Mouse (Mus musculus): ENCODE measurements around the gene Rec8.

The Rec8 gene

GRCm38 (mm10) chr14:55617822-55618221 lies at the start of gene Rec8:
TSS of gene Rec8 (plus strand) at chr14:55618037.
- DNase-seq (ENCODE audit: low read depth): peak; percentile 65

DNA sequence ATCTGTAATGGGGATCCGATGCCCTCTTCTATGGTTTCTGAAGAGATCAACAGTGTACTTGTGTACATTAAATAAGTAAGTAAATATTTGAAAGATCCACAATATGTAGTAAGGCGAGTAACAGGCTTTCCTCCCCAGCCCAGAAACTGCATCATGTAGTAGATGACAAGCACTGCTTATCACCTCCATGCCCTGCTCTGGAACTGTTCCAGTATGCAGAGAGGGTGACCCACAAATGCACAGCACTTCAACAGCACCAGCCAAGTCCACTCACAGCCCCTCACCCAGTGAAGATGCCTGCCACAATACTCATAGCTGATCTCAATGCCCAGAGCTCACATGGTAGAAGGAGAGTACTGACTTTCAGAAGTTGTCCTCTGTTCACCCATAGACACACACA lies 47.2 kb upstream of the Rec8 start:
- no peak for DNase-seq (ENCODE audit: low read depth)

DNA sequence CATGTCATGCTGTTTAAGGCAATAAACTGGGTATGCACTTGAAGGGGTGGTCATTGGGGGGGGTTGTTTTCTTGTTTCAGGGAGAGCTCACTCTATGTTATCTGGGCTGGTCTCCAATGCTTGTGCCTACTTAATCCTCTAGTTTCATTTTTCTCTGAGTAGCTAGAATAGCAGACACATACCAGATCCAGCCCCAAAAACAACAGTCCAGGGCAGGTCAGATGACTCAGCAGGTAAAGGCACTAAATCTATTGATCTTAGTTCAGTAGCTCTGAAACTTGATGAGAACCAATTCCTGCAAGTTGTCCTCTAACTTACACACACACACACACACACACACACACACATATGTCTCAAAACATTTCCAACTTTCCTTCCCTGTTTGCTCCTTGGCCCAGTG lies 46.1 kb upstream of the Rec8 start:
- DNase-seq (ENCODE audit: low read depth): no peak

- no peak for DNase-seq (ENCODE audit: low read depth)
Measured at GRCm38 (mm10) chr14:55575302-55575701, 42.5 kb upstream of the Rec8 start, which contains the start of gene Fitm1. TSS of gene Fitm1 (plus strand) at chr14:55575617.

- no peak for DNase-seq (ENCODE audit: low read depth)
Measured at GRCm38 (mm10) chr14:55575711-55576110, 42.1 kb upstream of the Rec8 start.

DNA sequence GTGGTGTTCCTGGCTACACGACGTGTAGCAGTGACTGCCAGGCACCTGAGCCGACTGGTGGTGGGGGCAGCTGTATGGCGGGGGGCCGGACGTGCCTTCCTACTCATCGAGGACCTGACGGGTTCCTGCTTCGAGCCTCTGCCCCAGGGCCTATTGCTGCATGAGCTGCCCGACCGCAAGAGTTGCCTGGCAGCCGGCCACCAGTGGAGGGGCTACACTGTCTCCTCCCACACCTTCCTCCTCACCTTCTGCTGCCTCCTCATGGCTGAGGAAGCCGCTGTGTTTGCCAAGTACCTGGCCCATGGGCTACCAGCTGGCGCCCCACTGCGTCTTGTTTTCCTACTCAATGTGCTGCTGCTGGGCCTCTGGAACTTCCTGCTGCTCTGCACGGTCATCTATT lies 41.5 kb upstream of the Rec8 start:
- DNase-seq (ENCODE audit: low read depth): no peak

GRCm38 (mm10) chr14:55577871-55578667 lies 39.8 kb upstream of the Rec8 start, which contains the start of gene Psme1:
TSS of gene Psme1 (plus strand) at chr14:55578123.
- DNase-seq (ENCODE audit: low read depth): peak; percentile 92

DNA sequence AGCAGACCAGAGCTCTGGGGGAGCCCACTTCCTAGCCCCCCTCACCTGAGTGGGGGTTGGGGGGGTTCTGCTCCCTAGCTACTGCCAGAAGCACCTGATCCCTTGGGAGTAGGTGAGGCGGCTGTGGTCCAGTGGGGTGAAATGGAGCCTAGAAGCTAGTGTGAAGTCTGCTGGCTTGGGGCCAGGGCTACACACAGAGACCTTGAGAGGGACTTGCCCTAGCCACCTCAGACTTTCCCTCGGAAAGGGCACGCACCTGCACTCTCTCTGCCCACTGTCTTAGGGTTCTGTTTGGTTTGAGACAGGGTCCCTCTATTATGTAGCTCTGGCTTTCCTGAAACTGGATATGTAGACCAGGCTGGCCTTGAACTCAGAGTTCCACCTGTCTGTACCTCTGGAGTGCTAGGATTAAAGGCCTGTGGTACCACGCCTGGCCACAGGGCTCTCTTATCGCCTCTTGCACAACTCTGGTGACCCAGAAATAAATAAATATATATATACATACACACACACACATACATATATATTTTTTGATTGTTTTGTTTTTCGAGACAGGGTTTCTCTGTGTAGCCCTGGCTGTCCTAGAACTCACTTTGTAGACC lies 39.1 kb upstream of the Rec8 start:
- peak; percentile 76 for DNase-seq (ENCODE audit: low read depth)

DNA sequence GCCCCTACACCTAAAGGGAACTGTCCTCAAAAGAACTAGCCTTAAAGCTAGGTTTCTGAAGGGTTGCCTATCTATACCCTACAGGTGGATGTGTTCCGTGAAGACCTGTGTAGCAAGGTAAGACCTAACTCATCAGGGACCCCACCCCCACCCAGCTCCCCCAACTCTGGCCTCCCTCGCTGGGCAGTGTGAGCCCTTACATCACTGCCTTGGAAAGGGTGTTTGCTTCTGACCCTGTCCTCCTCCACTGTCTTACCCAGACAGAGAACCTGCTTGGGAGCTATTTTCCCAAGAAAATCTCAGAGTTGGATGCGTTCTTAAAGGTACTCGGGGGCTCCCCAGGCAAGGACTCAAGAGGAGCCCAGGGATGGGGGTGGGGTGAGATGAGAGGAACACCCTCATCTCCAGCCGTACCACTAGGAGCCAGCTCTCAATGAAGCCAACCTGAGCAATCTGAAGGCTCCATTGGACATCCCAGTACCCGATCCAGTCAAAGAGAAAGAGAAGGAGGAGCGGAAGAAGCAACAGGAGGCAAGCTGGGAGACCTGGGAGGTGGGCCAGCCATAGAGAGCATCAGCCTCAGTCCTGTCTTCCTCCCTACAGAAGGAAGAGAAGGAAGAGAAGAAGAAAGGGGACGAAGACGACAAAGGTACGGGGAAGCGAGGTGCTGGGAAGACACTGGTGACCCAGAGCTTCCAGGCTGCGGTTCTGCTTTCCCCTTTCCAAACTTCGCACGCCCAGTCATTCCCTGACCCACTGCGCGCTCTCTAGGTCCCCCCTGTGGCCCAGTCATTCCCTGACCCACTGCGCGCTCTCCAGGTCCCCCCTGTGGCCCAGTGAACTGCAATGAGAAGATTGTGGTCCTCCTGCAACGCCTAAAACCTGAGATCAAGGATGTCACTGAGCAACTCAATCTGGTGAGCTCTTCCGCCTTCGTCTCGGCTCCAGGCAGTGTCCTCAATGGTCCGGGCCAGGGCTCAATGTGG lies 38.0 kb upstream of the Rec8 start:
- DNase-seq (ENCODE audit: low read depth): no peak

GRCm38 (mm10) chr14:55580731-55581130 lies 37.1 kb upstream of the Rec8 start:
- DNase-seq (ENCODE audit: low read depth): no peak

DNA sequence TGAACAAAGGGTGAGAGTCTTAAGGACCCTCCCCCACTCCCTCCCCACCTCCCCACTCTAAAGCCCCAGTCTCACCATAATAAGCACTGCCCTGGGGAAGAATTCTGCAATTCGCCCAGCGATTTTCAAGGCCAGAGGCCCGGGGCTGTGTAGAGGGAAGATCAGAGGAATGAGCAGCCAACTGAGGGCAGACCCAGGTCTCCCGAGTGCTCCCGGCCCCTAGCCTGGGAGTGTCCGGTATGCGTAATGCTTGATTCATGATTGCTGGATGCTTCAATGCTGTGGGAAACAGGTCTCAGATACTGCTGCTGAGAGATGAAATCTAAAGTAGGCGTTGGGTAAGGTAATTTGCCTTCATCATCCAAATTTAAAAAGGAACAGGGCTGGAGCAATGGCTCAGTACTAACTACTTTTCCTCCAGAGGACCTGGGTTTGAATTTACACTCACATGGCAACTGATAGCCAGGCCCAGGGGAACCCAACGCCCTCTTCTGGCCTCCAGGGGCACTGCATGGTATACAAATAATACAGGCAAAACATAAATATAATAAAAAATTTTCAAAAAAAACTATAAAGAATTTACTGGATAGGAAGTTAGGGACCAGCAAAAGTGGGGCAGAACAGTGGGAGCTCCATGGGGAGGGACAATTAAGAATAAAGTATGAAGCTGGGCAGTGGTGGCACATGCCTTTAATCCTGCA lies 35.7 kb upstream of the Rec8 start:
- peak; percentile 63 for DNase-seq (ENCODE audit: low read depth)

DNA sequence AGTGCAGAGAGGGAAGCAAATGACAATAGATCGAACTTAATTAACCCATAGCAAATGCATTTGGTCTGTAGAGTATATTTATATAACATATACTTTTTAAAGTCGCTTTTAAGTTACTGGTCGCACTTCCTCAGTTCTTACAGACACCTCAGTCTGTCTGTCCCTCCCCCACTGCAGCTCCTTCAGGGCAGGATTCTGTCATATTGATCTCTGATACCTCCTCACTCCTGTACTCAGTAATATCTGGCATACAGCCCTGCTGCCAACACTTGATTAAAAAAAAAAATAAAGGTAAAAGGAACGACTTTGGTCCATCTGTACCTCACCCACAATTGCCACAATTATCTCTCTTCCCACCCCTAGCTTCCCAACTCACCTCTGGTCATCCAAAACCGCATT lies 33.5 kb upstream of the Rec8 start:
- DNase-seq (ENCODE audit: low read depth): no peak

DNA sequence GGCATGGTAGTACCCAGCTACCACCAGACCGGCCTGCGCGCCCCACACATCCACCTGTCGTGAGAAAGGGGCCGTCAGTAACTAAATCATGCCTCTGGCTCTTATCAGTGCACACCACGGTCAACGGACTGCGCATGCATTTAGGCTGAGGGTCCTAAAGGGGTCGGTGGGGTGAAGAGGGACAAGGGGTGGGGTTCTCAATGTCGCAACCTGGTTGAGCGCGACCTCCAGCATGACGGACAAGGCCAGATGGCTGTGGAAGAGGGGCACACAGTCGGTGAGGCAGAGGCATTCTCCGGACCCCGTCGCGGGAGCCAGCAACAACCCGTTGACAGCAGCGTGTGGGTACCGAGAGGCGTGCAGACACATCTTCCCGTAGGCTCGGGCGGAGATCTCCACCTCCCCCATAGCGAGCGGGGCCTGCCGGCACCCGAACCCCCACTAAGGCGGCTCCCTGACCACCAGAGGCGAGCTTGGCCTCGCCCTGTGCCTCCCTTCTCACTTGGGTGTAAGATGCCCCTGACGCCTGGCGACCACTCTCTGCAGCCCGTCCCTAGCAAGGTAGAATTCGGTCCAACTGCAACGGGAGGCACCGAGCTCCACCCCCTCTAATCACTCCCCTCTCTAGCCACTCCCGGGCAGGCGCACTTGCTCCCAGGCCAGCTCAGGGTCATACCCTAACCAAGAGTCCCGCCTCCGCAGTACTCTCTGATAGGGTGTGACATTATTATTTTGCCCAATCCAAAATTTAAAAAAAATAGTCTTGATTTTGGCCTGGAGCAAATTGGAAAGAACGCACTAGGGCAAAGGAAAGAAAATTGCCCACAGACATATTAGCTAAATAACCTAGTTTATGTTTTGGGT lies 32.9 kb upstream of the Rec8 start, which contains the start of gene Emc9:
Gene Emc9 (minus strand): TSS at position 601 of the 864 bp plus-strand sequence.
- DNase-seq (ENCODE audit: low read depth): peak; percentile 89

DNA sequence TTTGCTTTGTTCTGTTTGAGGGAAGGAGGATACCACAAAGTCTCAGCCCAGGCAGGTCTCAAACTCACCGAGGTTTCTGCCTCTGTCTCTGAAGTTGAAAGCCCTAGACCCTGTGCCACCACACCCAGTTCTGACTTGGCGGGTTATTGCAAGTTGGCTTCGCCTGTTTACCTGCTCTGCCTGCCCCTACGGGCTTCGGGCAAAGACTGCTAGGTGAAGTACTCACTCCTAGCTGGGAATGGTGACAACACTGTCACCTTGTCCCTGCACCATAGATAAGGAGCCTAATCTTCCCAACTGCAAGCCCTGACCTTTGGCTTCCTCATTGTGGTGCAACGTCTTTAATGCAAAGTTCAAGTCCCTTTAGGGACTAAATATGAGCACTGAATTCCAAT lies 32.3 kb upstream of the Rec8 start:
- no peak for DNase-seq (ENCODE audit: low read depth)

DNA sequence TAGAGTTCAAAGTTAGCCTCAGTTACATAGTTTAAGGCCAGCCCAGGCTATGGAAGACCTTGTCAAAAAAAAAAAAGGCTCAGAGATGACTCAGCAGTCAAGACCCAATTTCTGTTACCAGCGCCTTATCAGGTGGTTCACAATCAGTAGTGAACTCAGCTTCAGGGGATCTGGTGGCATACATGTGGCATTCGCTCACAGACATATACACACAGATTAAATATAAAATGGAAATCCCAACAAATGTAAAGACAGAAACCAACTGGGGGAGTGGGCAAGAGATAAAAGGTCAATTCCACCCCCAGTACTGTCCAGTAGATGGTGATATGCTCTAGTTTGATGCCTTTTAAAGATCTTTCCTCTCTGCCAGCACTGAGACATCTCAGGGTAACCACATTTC lies 31.7 kb upstream of the Rec8 start:
- DNase-seq (ENCODE audit: low read depth): peak; percentile 75

DNA sequence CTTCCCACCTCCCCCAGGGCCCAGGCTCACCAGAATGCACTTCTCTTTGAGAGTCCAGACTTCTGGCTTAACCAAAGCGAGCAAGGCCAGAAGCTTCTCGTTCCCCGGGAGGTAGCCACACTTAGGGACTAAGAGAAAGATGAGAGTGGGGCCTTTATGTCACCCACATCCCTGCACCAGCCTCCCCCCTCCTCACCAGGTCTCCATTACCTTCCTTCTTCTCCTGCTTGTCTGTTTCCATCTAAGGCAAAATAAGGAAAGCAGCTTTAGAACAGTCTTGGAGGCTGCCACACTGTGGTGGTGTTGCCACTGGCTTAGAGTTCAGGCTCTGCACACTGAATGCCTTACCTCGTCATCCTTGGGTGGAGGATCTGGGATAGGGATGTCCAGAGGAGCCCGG lies 28.6 kb upstream of the Rec8 start:
- DNase-seq (ENCODE audit: low read depth): no peak

DNA sequence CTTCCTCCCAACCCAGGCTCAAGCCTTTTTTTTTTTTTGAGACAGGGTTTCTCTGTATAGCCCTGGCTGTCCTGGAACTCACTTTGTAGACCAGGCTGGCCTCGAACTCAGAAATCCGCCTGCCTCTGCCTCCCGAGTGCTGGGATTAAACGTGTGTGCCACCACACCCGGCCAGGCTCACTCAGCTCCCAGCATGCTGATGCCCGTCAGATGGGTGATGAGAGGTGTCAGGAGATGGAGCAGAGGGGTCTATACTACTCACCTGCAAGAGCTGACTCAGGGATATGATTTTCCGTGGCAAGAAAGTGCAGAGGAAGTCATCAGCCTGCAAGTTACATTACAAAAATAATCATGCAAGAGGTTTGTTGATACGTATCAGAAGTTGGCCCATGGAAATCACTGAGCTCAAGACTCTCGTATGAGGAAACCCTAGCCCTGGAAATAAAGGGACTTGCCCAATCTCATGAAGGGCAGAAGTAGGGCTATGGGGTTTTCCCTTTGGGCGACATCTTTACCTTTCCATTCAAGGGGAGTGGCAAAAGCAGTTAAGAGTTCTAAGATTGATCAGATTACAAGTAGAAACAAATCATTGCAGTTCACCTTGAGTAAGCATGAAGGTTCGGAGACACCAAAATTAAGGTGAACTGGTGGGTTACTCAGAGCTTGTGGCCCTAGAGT lies 27.9 kb upstream of the Rec8 start:
- peak; percentile 92 for DNase-seq (ENCODE audit: low read depth)

GRCm38 (mm10) chr14:55590748-55591330 lies 27.0 kb upstream of the Rec8 start, which contains the start of gene Psme2:
TSS of gene Psme2 (minus strand) at chr14:55591113.
- DNase-seq (ENCODE audit: low read depth): peak; percentile 97

GRCm38 (mm10) chr14:55591331-55591891 lies 26.4 kb upstream of the Rec8 start, which contains the start of gene Rnf31:
TSS of gene Rnf31 (plus strand) at chr14:55591708.
- DNase-seq (ENCODE audit: low read depth): peak; percentile 97
